Mouse (Mus musculus): ENCODE measurements around the gene Nsd2.
A peak's percentile ranks its signal among the peaks of the same experiment; 100 is the strongest.
"Not testable (repeated sequence)": the region's sequence is repeated elsewhere in the genome, so short reads cannot be mapped to it uniquely, and the experiment has no call there.

Gene Nsd2

DNA sequence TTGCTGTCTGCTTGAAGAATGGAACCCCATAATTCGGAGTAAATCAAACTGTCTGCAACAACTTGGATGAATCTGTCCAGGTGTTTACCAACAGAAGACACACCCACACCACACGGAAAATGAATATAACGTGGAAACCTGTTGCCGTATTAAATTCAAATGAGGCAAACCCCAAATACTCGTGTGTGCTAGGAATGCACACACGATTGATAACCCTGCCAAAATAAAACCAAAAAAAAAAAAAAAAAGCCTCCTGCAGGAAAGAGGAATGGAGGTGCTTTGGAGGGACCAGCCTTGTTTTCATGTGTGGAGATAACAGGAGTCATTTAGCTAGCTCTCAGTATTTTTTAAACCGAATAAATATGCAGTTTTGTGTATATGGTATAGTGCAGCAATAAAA lies 114.4 kb downstream of the Nsd2 start:
- DNase-seq = no peak

DNA sequence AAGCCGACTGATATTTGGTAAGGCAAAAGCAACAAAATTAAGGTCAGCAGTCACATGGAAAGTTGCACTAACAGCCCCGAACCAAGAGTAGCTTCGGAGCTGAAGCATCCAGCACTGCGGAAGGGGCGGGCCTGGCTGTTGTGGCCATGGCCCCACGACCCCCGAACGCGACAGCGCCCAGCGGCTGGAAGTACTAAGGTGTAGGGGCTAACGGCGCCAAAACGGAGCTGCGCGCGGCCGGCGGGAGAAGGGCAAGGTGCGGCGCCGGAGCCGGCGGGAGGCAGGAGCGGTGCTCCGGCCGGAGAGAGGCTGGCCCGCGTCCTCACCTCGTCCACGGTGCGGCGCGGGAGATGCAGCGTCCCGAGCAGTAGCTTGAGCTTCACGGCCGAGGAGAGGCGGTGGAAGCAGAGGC lies 115.2 kb downstream of the Nsd2 start:
- DNase-seq = no peak

DNA sequence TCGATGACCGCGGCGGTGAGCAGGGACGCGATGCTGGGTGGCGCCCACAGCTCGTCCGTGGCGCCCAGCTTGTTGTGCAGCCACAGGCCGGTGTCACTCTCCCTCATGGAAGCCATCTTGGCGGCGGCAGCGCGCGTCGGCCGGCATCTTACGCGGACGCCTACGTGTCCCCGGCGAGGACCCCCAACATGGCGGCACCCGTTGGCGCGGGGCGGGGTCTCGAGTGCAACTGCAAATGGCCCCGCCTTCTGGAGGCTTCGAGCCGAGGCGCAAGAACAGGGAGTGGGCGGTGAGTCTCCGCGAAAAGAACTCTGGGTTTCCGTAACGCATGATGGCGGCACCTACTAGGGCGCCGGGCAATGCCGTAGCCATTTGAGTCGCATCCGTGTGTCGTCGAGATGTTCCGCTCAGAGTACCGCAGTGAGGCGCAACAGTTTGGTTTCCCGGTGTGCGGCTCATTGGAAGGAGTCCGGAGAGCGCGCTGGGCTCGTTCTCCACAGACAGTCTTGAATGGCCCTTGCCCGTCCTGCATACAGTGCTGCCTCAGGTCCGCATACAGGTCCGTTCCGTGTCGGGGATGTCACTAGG lies 115.7 kb downstream of the Nsd2 start, which contains the start of gene Nelfa:
Nelfa (minus strand) TSS at position 294 of the 588 bp plus-strand sequence.
- DNase-seq = peak; percentile 99

DNA sequence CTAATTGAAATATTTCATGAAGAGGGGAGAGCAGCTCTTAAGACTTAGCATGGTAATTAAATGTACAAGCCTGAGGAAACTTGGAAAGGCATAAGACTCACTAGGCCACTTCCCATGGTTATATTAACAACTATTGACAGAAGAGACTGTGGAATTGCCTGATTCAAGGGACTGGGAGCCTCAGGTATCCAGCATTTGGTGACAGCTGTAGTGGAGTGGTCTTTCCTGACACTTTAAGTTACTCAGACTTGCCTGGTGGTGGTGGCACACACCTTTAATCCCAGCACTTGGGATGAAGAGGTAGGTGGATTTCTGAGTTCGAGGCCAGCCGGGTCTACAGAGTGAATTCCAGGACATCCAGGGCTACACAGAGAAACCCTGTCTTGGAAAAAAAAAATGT lies 116.7 kb downstream of the Nsd2 start:
- DNase-seq = no peak

DNA sequence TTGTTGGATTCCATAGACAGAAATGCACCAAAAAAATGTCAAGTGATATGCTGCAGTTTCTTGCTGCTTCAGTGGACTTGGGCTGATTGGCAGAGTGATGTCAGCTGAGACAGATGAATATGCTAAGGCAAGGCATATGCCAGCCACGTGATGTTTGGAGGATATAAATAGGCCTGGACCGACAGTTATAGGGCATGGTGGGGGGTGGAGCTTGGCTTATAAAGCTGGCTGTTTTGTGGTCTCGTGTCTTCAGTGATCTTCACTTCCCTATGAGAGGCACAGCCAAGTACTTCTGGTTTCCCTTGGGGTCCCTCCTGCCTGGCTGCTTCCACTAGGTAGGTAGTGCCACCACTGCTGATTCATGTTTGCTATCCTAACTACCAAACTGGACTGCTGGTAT lies 117.9 kb downstream of the Nsd2 start:
- DNase-seq = no peak

DNA sequence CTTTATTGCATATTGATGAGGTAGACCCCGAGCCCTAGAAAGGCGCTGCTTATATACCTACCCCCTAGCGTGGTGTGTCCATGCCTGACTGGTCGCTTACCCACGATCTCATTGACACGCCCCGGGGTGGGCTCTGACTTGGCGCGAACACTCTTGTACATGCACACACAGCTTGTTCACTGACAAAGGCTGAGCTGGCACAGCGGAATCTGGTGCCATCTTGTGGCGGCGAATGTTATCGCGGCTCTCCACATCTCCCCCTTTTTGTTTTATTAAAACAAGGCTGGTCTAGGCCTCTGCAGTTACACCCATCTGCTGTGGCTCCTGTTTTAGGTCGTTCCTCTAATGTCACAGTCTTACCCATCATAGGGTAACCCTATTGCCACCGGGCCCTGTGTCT lies 126.5 kb downstream of the Nsd2 start:
- not testable (repeated sequence) for DNase-seq

All from kidney, postnatal 14 days (tissue).